Mouse (Mus musculus) CH12.LX (cell line): Measurements from ENCODE around the gene Gm20388. TPM values are rescaled to one million over a fixed set of nuclear protein-coding genes. Genes with fewer than 3 reads are reported as not detected.

Experiments used
- DNase-seq: peaks from one replicate; pipeline ENCODE4 v3.0.0-alpha.2; 2013; ENCODE audit errors: extremely low read depth
- H3K27ac ChIP-seq: 2 replicates; pipeline ENCODE4 v1.5.1; 2012; ENCODE audit warnings: low read depth, mild to moderate bottlenecking, control low read depth, moderate library complexity; ENCODE audit not compliant: insufficient read depth
- H3K27me3 ChIP-seq: replicated peaks from 2 replicates; pipeline ENCODE3; 2012; ENCODE audit warnings: inconsistent platforms
- H3K36me3 ChIP-seq, 2 experiments: replicated peaks in 1 of 2; 2 replicates each; pipeline versions ENCODE3 to v1.6.1; 2012; ENCODE audit warnings: inconsistent platforms in 1 of 2, low read length in 1 of 2, mild to moderate bottlenecking in 1 of 2, mixed read lengths in 1 of 2, moderate library complexity in 1 of 2; ENCODE audit not compliant: control insufficient read depth in 1 of 2, insufficient read depth in 1 of 2
- H3K4me1 ChIP-seq, 2 experiments: 2 replicates each; pipeline ENCODE4 v1.6.1; 2012; ENCODE audit warnings: inconsistent platforms in 1 of 2, moderate library complexity in 1 of 2; ENCODE audit not compliant: insufficient read depth in 2 of 2, control insufficient read depth in 1 of 2
- H3K4me2 ChIP-seq: 2 replicates; pipeline ENCODE4 v1.6.1; 2012; ENCODE audit warnings: low read depth, mild to moderate bottlenecking, control low read depth; ENCODE audit not compliant: poor library complexity, insufficient read depth, severe bottlenecking
- H3K4me3 ChIP-seq, 3 experiments: fragments of 150-350 bp in 1 of 3; sonication (generic) in 1 of 3; replicated peaks in 1 of 3; 2 replicates each; pipeline versions ENCODE3 to v1.5.1; 2011 to 2012; ENCODE audit warnings: low read depth in 2 of 3, low read length in 2 of 3, mild to moderate bottlenecking in 2 of 3, moderate library complexity in 2 of 3, control low read depth in 1 of 3, improper control_type of control experiment in 1 of 3, inconsistent platforms in 1 of 3, mixed read lengths in 1 of 3; ENCODE audit not compliant: poor library complexity in 1 of 3
- H3K79me2 ChIP-seq: replicated peaks from 2 replicates; pipeline ENCODE4 v1.6.1; 2012; ENCODE audit warnings: mild to moderate bottlenecking, moderate library complexity; ENCODE audit not compliant: control insufficient read depth, poor library complexity, insufficient read depth, severe bottlenecking; ENCODE audit errors: extremely low read depth
- H3K9ac ChIP-seq: 2 replicates; pipeline ENCODE4 v1.6.1; 2012; ENCODE audit warnings: low read depth, mild to moderate bottlenecking, control low read depth, moderate library complexity; ENCODE audit not compliant: insufficient read depth
- H3K9me3 ChIP-seq: replicated peaks from 2 replicates; pipeline ENCODE3; 2012; ENCODE audit warnings: low read length, inconsistent platforms, mixed read lengths
- CHD1 ChIP-seq: IDR thresholded peaks from 2 replicates; pipeline ENCODE4 v1.6.1; 2012; ENCODE audit warnings: low read depth, low read length, improper control_type of control experiment, inconsistent platforms
- CHD2 ChIP-seq: IDR thresholded peaks from 2 replicates; pipeline ENCODE4 v1.6.1; 2011; ENCODE audit warnings: low read length, improper control_type of control experiment
- CTCF ChIP-seq, 2 experiments: IDR thresholded peaks in 1 of 2; conservative IDR thresholded peaks in 1 of 2; 2 replicates each; pipeline ENCODE4 v1.5.1; 2011 to 2012; ENCODE audit warnings: low read depth in 2 of 2, low read length in 2 of 2, improper control_type of control experiment in 1 of 2, inconsistent platforms in 1 of 2, mild to moderate bottlenecking in 1 of 2, moderate library complexity in 1 of 2
- EP300 ChIP-seq: IDR thresholded peaks from 2 replicates; pipeline ENCODE4 v1.6.1; 2011; ENCODE audit warnings: low read length, improper control_type of control experiment
- IRF4 ChIP-seq: IDR thresholded peaks from 2 replicates; pipeline ENCODE4 v1.6.1; 2014; ENCODE audit warnings: low read depth, mild to moderate bottlenecking, inconsistent platforms, low read length, improper control_type of control experiment
- JUND ChIP-seq: conservative IDR thresholded peaks from 2 replicates; pipeline ENCODE4 v1.6.1; 2011; ENCODE audit warnings: low read depth, low read length, improper control_type of control experiment
- MAFK ChIP-seq: IDR thresholded peaks from 2 replicates; pipeline ENCODE4 v1.6.1; 2011; ENCODE audit warnings: low read length, improper control_type of control experiment; ENCODE audit not compliant: insufficient replicate concordance
- MAX ChIP-seq: IDR thresholded peaks from 2 replicates; pipeline ENCODE4 v1.6.1; 2011; ENCODE audit warnings: low read length, improper control_type of control experiment
- MEF2A ChIP-seq: IDR thresholded peaks from 2 replicates; pipeline ENCODE4 v1.6.1; 2014; ENCODE audit warnings: low read depth, mild to moderate bottlenecking, inconsistent platforms, low read length, improper control_type of control experiment, borderline replicate concordance
- MYC ChIP-seq: IDR thresholded peaks from 2 replicates; pipeline ENCODE4 v1.6.1; 2011; ENCODE audit warnings: low read depth, mild to moderate bottlenecking, improper control_type of control experiment, low read length
- NELFE ChIP-seq: IDR thresholded peaks from 2 replicates; pipeline ENCODE4 v1.6.1; 2011; ENCODE audit warnings: low read depth, low read length, improper control_type of control experiment
- PAX5 ChIP-seq: IDR thresholded peaks from 2 replicates; pipeline ENCODE4 v1.6.1; 2012; ENCODE audit warnings: low read length, inconsistent platforms, mixed read lengths
- POLR2AphosphoS2 ChIP-seq: IDR thresholded peaks from 2 replicates; pipeline ENCODE4 v1.6.1; 2011; ENCODE audit warnings: low read depth, low read length, improper control_type of control experiment
- RAD21 ChIP-seq: IDR thresholded peaks from 2 replicates; pipeline ENCODE4 v1.6.1; 2011; ENCODE audit warnings: low read depth, mild to moderate bottlenecking, low read length, improper control_type of control experiment, moderate library complexity
- RCOR1 ChIP-seq: conservative IDR thresholded peaks from 2 replicates; pipeline ENCODE4 v1.6.1; 2012; ENCODE audit warnings: low read depth, mild to moderate bottlenecking, inconsistent platforms, low read length, improper control_type of control experiment
- SMC3 ChIP-seq: IDR thresholded peaks from 2 replicates; pipeline ENCODE4 v1.6.1; 2011; ENCODE audit warnings: low read depth, low read length, improper control_type of control experiment
- TCF12 ChIP-seq: IDR thresholded peaks from 2 replicates; pipeline ENCODE4 v1.6.1; 2014; ENCODE audit warnings: low read depth, mild to moderate bottlenecking, inconsistent platforms, low read length, improper control_type of control experiment
- UBTF ChIP-seq: IDR thresholded peaks from 2 replicates; pipeline ENCODE4 v1.6.1; 2012; ENCODE audit warnings: low read depth, mild to moderate bottlenecking, inconsistent platforms, low read length, improper control_type of control experiment, moderate library complexity
- USF1 ChIP-seq: IDR thresholded peaks from 2 replicates; pipeline ENCODE4 v1.6.1; 2014; ENCODE audit warnings: low read depth, mild to moderate bottlenecking, inconsistent platforms, low read length, improper control_type of control experiment
- ZC3H11A ChIP-seq: IDR thresholded peaks from 2 replicates; pipeline ENCODE4 v1.6.1; 2012; ENCODE audit warnings: low read depth, mild to moderate bottlenecking, inconsistent platforms, low read length, improper control_type of control experiment
- ZKSCAN1 ChIP-seq: IDR thresholded peaks from 2 replicates; pipeline ENCODE4 v1.6.1; 2012; ENCODE audit warnings: low read depth, inconsistent platforms, low read length, improper control_type of control experiment, borderline replicate concordance
- ZNF384 ChIP-seq: IDR thresholded peaks from 2 replicates; pipeline ENCODE4 v1.6.1; 2012; ENCODE audit warnings: low read depth, low read length, improper control_type of control experiment, inconsistent platforms
- dilution Hi-C: fragments of 300-500 bp; cut with MboI; formaldehyde crosslinking; loops from 2 replicates; pipeline ENCODE4 v1.14.3; 2020; ENCODE audit warnings: low sequenced_read_pairs; ENCODE audit not compliant: extremely low pct_unique_long_range_greater_than_20kb, extremely low pct_ligation_motif_present
- in situ Hi-C: fragments of 300-500 bp; cut with MboI; formaldehyde crosslinking; loops from 3 replicates; pipeline ENCODE4 v1.14.3; 2019; ENCODE audit warnings: low sequenced_read_pairs, low pct_ligation_motif_present, low pct_unique_long_range_greater_than_20kb, mixed read lengths
- polyA plus RNA-seq: library from polyadenylated mRNA; unstranded; fragments of >175 nt; gene quantifications from 2 replicates; pipeline ENCODE4 v1.2.1, GENCODE M21; 2012; ENCODE audit warnings: low read depth; ENCODE audit not compliant: insufficient read length
- total RNA-seq, 2 experiments: library from RNA; depleted of rRNA; stranded (reverse); fragments of 300-350 nt in 1 of 2; fragments of >200 nt in 1 of 2; gene quantifications; 2 replicates each; pipeline ENCODE4 v1.2.3; 2012 to 2014

Gm20388 gene
- total and polyA plus RNA-seq, 3 experiments, result 14.8 to 26.3 (median 22.2) TPM

GRCm38 (mm10) chr8:124144619-124144980 is 4234.0 kb downstream of the Gm20388 start:
- H3K9ac ChIP-seq, result no peak overlapping the region
- H3K27ac ChIP-seq, result no peak overlapping the region
- DNase-seq, result no peak
- dilution Hi-C loops (no loop called here), in situ Hi-C loops (no loop called here)
- no peak overlapping the region for H3K4me2 ChIP-seq
- H3K27me3 ChIP-seq, result no peaks in the 10 kb centered on the region
- no peak overlapping the region for H3K4me3 ChIP-seq
- TF ChIP-seq UBTF, result no peak
- TF ChIP-seq SMC3, result no peak
- TF ChIP-seq ZNF384, result no peak
- TF ChIP-seq RAD21, result no peak
- TF ChIP-seq ZC3H11A, result no peak
- no peak for TF ChIP-seq MYC
- TF ChIP-seq CHD1, result no peak
- no peak for TF ChIP-seq TCF12
- no peak for TF ChIP-seq MAFK
- TF ChIP-seq MAX, result no peak
- TF ChIP-seq JUND, result no peak
- TF ChIP-seq IRF4, result no peak
- TF ChIP-seq, all 38 proteins: peak for 0
- Histone ChIP-seq H3K4me1 (peaks cover 0 to under 1% of the 10 kb centered on the region in 2 experiments; a peak in 1 of 4 replicates), H3K79me2 (no peaks in the 10 kb centered on the region), H3K9me3 (no peaks in the 10 kb centered on the region), H3K36me3 (no peaks in the 10 kb centered on the region)

DNA sequence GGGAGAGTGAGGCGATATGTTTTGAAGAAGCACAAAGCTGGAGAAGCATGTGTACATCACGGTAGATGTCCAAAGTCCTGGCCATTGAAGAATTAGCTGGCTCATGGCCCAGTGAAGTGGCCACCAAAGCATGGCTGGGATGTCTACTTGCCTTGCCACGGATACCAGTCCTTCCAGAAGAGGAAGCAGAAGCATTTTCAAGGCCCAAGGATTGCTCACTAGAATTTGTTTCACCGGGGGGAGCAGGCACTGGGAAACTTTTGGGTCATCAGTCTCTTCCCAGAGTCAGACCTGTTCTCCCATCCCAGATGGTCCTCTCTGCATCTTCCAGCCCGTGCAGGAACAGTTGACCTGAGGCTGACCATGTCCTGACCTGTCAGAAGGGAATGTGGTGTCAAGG is 4235.6 kb downstream of the Gm20388 start:
- Histone ChIP-seq H3K4me1 (peaks cover 4 to 5% of the 10 kb centered on the region in 2 experiments), H3K27ac (no peak overlapping the region), H3K27me3 (no peaks in the 10 kb centered on the region), H3K4me3 (no peak overlapping the region), H3K36me3 (no peaks in the 10 kb centered on the region), H3K79me2 (no peaks in the 10 kb centered on the region), H3K9ac (no peak overlapping the region), H3K9me3 (no peaks in the 10 kb centered on the region), H3K4me2 (no peak overlapping the region)
- dilution Hi-C loops (no loop called here), in situ Hi-C loops (no loop called here)
- DNase-seq, result no peak
- TF ChIP-seq ZC3H11A, result no peak
- TF ChIP-seq RAD21, result no peak
- TF ChIP-seq CHD1, result no peak
- TF ChIP-seq MEF2A, result no peak
- no peak for TF ChIP-seq ZKSCAN1
- TF ChIP-seq POLR2AphosphoS2, result no peak
- no peak for TF ChIP-seq PAX5
- TF ChIP-seq USF1, result no peak
- no peak for TF ChIP-seq NELFE
- no peak for TF ChIP-seq RCOR1
- TF ChIP-seq CHD2, result no peak
- TF ChIP-seq CTCF (conservative IDR thresholded peaks at IDR 0.05 in 1 of 2, IDR thresholded peaks at IDR 0.05 in 1 of 2; ENCODE audit: low read depth in 2 of 2, low read length in 2 of 2), result no peak
- no peak for TF ChIP-seq EP300
